Mouse (Mus musculus): Measurements from ENCODE around the gene Reep3. TPM values are rescaled to one million over a fixed set of nuclear protein-coding genes. Genes with fewer than 3 reads are reported as not detected.

Gene Reep3
- polyA plus RNA-seq (2015; fragmentation: Nextera tagmentation; extraction: Ambion mirVana): 47.7 and 55.5 TPM in 2 replicates

GRCm38 (mm10) chr10:67096621-67097436 lies at the start of gene Reep3:
Reep3 (minus strand) TSS chr10:67096945.
- H3K4me1 ChIP-seq: peaks cover 45% of the 10 kb centered on the region
- H3K36me3 ChIP-seq: no peaks in the 10 kb centered on the region
- H3K27ac ChIP-seq (replicated peaks): peak within 1 kb of the TSS; percentile 96
- no peaks in the 10 kb centered on the region for H3K27me3 ChIP-seq
- peak within 1 kb of the TSS; percentile 95 for H3K4me3 ChIP-seq (replicated peaks)
- peak within 1 kb of the TSS; percentile 73 for H3K4me2 ChIP-seq (replicated peaks)
- no peaks in the 10 kb centered on the region for H3K9me3 ChIP-seq (replicated peaks)
- H3K9ac ChIP-seq: peak within 1 kb of the TSS; percentile 80
- WGBS: under 1% methylated on average over 77 of the region's 97 CpGs
- ATAC-seq (ENCODE audit: insufficient number of reproducible peaks, low FRiP score, low TSS enrichment, low read depth): peak; percentile 87

GRCm38 (mm10) chr10:67145623-67146022 lies 48.9 kb upstream of the Reep3 start:
- Histone ChIP-seq H3K9me3 (replicated peaks) (no peaks in the 10 kb centered on the region), H3K4me1 (peaks cover 7% of the 10 kb centered on the region), H3K27me3 (no peaks in the 10 kb centered on the region), H3K4me2 (replicated peaks) (no peak overlapping the region), H3K4me3 (replicated peaks) (no peak overlapping the region), H3K36me3 (no peaks in the 10 kb centered on the region), H3K9ac (no peak overlapping the region), H3K27ac (replicated peaks) (no peak overlapping the region)
- ATAC-seq (ENCODE audit: insufficient number of reproducible peaks, low FRiP score, low TSS enrichment, low read depth): no peak
- 71% methylated on average over 4 of the region's 4 CpGs for WGBS

GRCm38 (mm10) chr10:67144269-67144668 lies 47.5 kb upstream of the Reep3 start:
- Histone ChIP-seq H3K9ac (no peak overlapping the region), H3K4me3 (replicated peaks) (no peak overlapping the region), H3K36me3 (no peaks in the 10 kb centered on the region), H3K4me1 (peaks cover 7% of the 10 kb centered on the region), H3K27me3 (no peaks in the 10 kb centered on the region), H3K9me3 (replicated peaks) (no peaks in the 10 kb centered on the region), H3K27ac (replicated peaks) (no peak overlapping the region), H3K4me2 (replicated peaks) (no peak overlapping the region)
- WGBS: 29% methylated on average over 2 of the region's 2 CpGs
- ATAC-seq (ENCODE audit: insufficient number of reproducible peaks, low FRiP score, low TSS enrichment, low read depth): no peak

GRCm38 (mm10) chr10:67143661-67144060 lies 46.9 kb upstream of the Reep3 start:
- Histone ChIP-seq H3K4me1 (peaks cover 7% of the 10 kb centered on the region), H3K9me3 (replicated peaks) (no peaks in the 10 kb centered on the region), H3K4me2 (replicated peaks) (no peak overlapping the region), H3K36me3 (no peaks in the 10 kb centered on the region), H3K27me3 (no peaks in the 10 kb centered on the region), H3K4me3 (replicated peaks) (no peak overlapping the region), H3K9ac (no peak overlapping the region), H3K27ac (replicated peaks) (no peak overlapping the region)
- no peak for ATAC-seq (ENCODE audit: insufficient number of reproducible peaks, low FRiP score, low TSS enrichment, low read depth)

- Histone ChIP-seq H3K4me1 (no peaks in the 10 kb centered on the region), H3K4me2 (replicated peaks) (no peak overlapping the region), H3K36me3 (no peaks in the 10 kb centered on the region), H3K4me3 (replicated peaks) (no peak overlapping the region), H3K9ac (no peak overlapping the region), H3K27me3 (no peaks in the 10 kb centered on the region), H3K27ac (replicated peaks) (no peak overlapping the region), H3K9me3 (replicated peaks) (no peaks in the 10 kb centered on the region)
- WGBS: 92% methylated on average over 2 of the region's 2 CpGs
- no peak for ATAC-seq (ENCODE audit: insufficient number of reproducible peaks, low FRiP score, low TSS enrichment, low read depth)
Measured at GRCm38 (mm10) chr10:67137437-67137836, 40.7 kb upstream of the Reep3 start.

GRCm38 (mm10) chr10:67134322-67134721 lies 37.6 kb upstream of the Reep3 start:
- Histone ChIP-seq H3K4me2 (replicated peaks) (no peak overlapping the region), H3K27ac (replicated peaks) (no peak overlapping the region), H3K4me1 (peaks cover 4% of the 10 kb centered on the region; the same call in 1 of the 2 replicates), H3K4me3 (replicated peaks) (no peak overlapping the region), H3K27me3 (no peaks in the 10 kb centered on the region), H3K9ac (no peak overlapping the region), H3K36me3 (no peaks in the 10 kb centered on the region), H3K9me3 (replicated peaks) (no peaks in the 10 kb centered on the region)
- WGBS: 91% methylated on average over 2 of the region's 2 CpGs
- ATAC-seq (ENCODE audit: insufficient number of reproducible peaks, low FRiP score, low TSS enrichment, low read depth): no peak

- H3K4me3 ChIP-seq (replicated peaks): no peak overlapping the region
- no peak overlapping the region for H3K27ac ChIP-seq (replicated peaks)
- H3K4me1 ChIP-seq: peaks cover 15% of the 10 kb centered on the region
- WGBS: 82% methylated on average over 1 of the region's 1 CpGs
- no peaks in the 10 kb centered on the region for H3K36me3 ChIP-seq
- no peaks in the 10 kb centered on the region for H3K9me3 ChIP-seq (replicated peaks)
- no peak overlapping the region for H3K9ac ChIP-seq
- ATAC-seq (ENCODE audit: insufficient number of reproducible peaks, low FRiP score, low TSS enrichment, low read depth): no peak
- no peak overlapping the region for H3K4me2 ChIP-seq (replicated peaks)
- no peaks in the 10 kb centered on the region for H3K27me3 ChIP-seq
Measured at GRCm38 (mm10) chr10:67131709-67132108, 35.0 kb upstream of the Reep3 start.

GRCm38 (mm10) chr10:67129531-67129930 lies 32.8 kb upstream of the Reep3 start:
- Histone ChIP-seq H3K4me2 (replicated peaks) (no peak overlapping the region), H3K27me3 (no peaks in the 10 kb centered on the region), H3K27ac (replicated peaks) (no peak overlapping the region), H3K36me3 (no peaks in the 10 kb centered on the region), H3K9me3 (replicated peaks) (no peaks in the 10 kb centered on the region), H3K4me1 (peaks cover 23% of the 10 kb centered on the region), H3K9ac (no peak overlapping the region), H3K4me3 (replicated peaks) (no peak overlapping the region)
- ATAC-seq (ENCODE audit: insufficient number of reproducible peaks, low FRiP score, low TSS enrichment, low read depth): no peak
- 67% methylated on average over 1 of the region's 1 CpGs for WGBS

- WGBS: 1% methylated on average over 90 of the region's 115 CpGs
- H3K4me2 ChIP-seq (replicated peaks): peak overlapping the region; percentile 93
- peak; percentile 75 for ATAC-seq (ENCODE audit: insufficient number of reproducible peaks, low FRiP score, low TSS enrichment, low read depth)
Measured at GRCm38 (mm10) chr10:67126859-67127758, 30.4 kb upstream of the Reep3 start.

GRCm38 (mm10) chr10:67126061-67126858 lies 29.5 kb upstream of the Reep3 start:
- ATAC-seq (ENCODE audit: insufficient number of reproducible peaks, low FRiP score, low TSS enrichment, low read depth): peak; percentile 74
- Histone ChIP-seq H3K9ac (peak overlapping the region; percentile 67), H3K27ac (replicated peaks) (peak overlapping the region; percentile 91), H3K4me3 (replicated peaks) (peak overlapping the region; percentile 87), H3K36me3 (no peaks in the 10 kb centered on the region), H3K4me1 (peaks cover 32% of the 10 kb centered on the region), H3K27me3 (no peaks in the 10 kb centered on the region), H3K9me3 (replicated peaks) (no peaks in the 10 kb centered on the region), H3K4me2 (replicated peaks) (peak overlapping the region; percentile 93)
- WGBS: 1% methylated on average over 50 of the region's 50 CpGs

More at GRCm38 (mm10) chr10:67126859-67127758, 30.4 kb upstream of the Reep3 start:
- Histone ChIP-seq H3K27me3 (no peaks in the 10 kb centered on the region), H3K36me3 (no peaks in the 10 kb centered on the region), H3K9me3 (replicated peaks) (no peaks in the 10 kb centered on the region), H3K4me1 (peaks cover 32% of the 10 kb centered on the region), H3K27ac (replicated peaks) (peak overlapping the region; percentile 91), H3K9ac (peak overlapping the region; percentile 67), H3K4me3 (replicated peaks) (peak overlapping the region; percentile 87)
